Mouse (Mus musculus): ENCODE measurements around the gene Fam161b.
"Not testable (repeated sequence)": the region's sequence is repeated elsewhere in the genome, so short reads cannot be mapped to it uniquely, and the experiment has no call there.

Fam161b gene

DNA sequence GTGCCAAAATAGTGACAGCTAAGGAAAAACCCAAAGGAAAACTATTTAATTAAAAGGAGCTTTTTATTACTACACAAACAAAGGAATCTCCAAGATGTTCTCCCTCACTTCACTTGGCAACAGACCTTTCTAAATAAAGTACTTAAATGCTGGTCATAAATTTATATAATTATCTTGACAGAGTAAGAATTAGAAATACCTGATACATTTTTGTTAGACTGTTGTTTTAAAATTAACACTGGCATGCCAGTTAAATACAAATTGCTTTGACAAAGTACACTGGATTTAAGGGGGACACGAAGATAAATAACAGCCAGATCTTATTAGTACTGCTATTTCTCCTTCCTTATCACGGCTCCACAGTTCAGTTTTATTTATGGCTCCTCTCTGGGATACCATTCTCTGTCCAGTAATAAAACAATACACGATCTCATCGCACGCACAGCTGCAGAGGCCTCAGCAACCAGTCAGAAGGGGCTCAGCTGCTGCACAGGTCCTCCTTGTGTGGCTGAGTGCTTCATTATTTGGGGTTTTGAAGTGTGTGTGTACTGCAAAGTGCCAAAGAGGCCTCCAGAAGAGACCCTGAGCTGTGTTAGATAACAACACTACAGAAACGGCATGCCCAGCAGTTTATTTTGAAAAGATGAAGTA is 12.3 kb upstream of the Fam161b start:
- DNase-seq: no peak

DNA sequence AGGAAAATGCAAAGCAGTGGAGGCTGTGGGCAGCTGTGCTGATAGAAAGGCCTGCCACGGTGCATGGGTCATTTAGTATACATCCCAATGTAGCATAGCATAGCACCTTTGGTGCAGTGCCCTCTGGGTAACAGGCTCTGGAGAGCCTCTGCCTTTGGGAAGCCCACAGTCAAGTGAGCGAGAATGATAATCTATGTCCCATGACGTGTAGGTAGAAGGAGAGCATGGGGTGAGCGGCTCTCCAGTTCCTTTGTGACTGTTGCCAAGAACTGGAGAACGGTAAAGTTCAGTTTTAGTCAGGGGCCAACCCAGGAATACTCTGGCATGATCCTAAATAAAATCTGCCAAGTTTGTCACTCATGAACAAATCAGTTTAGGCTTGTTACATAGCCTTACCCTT is 10.0 kb upstream of the Fam161b start:
- DNase-seq: no peak

DNA sequence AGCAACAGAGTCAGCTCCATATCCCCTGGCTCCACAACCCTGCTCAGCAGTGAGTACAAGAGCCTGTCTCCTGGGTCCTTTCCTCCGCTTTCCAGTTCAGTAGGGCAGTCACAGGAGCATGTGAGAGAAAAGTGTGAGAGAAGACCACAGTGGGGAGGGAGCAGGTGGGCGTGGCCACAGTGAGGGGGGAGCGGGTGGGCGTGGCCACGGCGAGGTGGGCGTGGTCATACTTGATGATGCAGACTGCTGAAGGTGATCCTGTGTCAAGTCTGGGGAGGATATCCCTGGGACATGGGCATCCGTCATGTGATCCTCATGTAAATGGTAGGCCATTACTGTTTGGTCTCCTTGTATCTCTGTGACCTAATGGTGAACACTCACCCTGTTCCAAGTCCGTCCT is 5.3 kb upstream of the Fam161b start:
- DNase-seq: no peak

DNA sequence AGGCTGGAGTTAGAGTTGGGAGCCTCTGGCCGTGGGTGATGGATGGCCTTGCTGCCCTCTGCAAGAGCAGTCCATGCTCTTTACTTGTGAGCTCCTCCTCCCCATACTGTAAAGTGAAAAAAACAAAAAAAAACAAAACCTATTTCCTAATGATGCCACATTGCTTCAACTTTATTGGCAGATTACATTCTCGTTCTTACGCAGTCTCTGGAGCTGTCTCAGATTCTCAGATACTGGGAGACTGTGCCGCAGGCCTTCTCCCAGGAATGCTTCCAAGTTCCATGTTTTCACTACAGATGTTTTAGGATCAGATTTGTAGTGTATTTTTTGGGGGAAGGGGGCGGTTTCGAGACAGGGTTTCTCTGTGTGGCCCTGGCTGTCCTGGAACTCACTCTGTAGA is 3.5 kb upstream of the Fam161b start:
- no peak for DNase-seq

DNA sequence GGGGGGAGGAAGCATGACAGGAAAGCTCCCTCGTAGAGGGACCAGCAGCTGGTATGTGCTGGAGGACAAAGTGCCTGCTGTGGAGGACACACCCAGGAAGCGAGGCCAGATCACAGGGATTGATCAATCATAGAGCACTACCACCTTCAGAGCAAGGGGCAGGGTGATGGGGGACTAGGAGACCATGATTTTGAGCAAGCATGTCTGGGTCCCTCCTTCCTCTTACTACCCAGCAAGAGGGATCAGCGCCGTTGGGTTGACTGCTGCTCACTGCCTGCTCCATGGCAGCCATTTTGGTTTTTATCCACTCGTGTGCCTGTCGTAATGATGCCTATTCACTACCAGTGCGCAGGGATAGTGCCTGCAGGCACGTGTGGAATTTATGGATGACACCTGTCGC is 2.7 kb upstream of the Fam161b start:
- no peak for DNase-seq

DNA sequence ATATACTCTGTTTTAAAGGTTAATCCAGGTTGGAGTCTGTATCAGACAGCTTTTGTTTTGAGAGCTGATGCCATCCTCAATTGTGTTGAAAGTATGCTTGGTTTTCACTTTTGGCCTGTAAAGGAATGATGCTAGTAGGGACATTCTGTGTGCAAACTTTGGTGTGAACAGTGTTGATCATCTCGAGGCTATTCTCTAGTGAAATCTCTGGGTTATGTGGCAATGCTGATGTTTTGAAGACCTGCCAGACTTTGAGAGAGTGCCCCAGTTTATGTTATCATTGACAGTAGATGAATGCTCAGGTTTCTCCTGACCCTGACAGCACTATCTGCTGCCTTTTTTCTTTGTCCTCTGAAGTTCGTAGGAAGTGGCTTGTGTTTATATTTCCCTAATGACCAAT is 1.2 kb upstream of the Fam161b start:
- no peak for DNase-seq

DNA sequence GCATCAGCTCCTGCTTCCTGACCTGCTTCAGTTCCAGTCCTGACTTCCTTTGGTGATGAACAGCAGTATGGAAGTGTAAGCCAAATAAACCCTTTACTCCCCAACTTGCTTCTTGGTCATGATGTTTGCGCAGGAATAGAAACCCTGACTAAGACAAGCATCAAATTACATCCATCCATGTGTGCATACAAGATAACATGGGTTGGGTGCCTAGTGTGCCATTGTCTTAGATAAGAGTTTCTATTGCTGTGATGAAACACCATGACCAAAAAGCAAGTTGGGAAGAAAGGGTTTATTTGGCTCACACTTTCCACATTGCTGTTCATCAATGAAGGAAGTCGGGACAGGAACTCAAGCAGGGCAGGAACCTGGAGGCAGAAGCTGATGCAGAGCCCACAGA is 2.9 kb downstream of the Fam161b start:
- not testable (repeated sequence) for DNase-seq

DNA sequence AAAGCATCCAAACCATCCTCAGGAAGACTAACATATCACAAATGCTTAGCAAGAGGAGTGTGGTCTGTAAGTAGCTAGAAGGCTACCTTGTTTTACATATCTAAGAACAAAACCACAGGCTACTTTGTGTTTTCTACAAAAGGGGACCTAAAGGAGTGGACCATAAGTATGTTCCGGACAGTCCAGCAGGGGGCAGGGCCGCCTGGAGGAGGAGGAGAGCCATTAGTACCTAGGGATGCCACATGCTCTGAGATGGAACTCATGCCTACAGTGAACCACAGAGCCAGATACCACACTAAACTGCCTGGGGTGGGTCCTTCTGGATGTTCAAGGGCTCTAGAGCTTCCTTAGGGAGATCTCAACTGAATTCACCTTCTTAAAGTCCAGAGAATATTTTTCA is 14.4 kb downstream of the Fam161b start:
- peak; percentile 44 for DNase-seq

DNA sequence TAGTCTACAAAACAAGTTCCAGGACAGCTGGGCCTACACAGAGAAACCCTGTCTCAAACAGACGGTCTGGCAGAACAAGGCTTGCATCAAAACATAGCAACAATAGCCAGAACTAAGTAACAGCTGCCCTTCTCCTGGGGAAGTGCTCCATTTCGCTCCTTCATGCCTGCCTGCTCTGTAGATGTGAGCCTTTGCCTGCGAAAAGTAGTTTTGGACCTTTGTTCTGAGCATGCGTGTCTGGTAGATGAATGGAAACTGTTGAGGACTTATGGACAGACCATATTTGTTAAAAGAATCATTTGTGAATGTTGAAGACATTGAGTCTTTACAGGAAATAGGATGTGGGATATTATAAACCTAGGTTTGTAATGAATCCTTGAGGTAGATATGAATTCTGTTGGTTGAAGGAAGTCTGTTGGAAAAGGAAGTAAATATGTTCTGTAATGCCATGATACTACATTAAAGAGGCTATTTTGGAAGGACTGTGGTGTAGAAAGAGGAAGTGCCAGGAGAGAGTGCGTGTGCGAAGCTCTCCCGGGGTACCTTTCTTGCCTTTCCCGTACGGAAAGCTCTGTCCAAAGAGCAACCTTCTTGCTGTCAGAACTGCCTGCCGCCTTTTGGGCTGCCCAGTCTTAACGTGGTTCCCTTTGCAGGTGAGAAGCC is 24.5 kb downstream of the Fam161b start:
- DNase-seq: no peak

DNA sequence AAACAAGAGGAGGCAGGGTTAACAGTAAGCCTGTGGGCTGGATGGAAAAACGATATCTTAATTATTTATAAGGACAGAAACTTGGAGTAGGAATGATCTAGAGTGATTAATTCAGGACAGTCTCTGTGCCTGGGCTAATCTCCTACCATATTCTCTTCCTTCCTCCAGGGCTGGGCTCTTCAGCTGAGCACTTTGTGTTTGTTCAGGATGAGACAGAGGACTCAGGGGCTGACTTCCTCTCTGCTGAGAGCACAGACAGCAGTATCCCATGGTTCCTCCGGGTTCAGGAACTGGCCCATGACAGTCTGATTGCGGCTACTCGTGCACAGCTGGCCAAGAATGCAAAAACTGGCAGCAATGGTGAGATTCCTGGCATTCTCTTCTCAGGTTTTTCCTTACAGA is 34.5 kb downstream of the Fam161b start:
- DNase-seq: peak; percentile 17

DNA sequence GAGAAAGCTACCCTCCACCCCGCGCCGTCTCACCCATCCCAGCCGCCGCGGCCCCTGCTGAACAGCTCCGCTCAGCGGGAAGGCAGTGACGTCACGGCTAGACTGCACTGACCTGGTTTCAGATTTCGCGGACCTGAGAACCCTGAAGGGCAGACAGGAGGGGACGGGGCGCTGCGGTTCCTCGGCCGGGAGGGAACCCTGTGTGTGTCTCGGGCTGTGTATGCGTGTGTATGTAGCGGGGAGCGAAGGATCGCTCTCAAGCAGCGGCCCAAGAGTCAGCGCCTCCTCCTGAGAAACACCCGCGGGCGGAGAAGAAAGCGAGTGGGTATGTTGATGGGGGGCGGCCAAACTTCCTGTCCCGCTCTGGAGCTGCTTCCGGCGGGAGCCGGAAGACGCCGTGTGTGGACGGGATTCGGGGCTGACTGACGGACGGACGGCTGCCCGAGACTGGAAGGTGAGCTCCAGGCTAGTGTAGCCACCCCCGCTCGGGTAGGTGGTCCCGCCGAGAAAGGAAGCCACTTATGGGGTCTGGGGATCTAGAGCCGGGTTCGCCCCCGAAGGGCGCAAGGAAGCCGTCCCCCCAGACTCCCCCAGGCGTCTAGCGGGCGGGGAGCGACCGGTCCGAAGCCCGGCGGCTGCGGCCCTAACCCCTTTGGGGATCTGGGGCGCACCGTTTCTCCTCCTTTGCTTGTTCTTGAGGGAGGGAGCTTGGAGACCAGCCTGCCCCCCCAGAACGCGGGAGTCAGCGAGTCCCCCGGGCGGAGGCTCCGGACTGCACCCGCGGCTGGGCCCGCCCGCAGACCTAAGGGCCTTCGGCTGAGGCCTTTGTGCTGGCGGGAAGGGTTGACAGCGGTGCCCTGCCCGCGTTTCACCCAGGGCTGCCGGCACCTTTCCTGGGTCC is 44.7 kb downstream of the Fam161b start, which contains the start of gene Zfp410:
Gene Zfp410 (plus strand): TSS at position 132 of the 901 bp plus-strand sequence.
- DNase-seq: peak; percentile 88

DNA sequence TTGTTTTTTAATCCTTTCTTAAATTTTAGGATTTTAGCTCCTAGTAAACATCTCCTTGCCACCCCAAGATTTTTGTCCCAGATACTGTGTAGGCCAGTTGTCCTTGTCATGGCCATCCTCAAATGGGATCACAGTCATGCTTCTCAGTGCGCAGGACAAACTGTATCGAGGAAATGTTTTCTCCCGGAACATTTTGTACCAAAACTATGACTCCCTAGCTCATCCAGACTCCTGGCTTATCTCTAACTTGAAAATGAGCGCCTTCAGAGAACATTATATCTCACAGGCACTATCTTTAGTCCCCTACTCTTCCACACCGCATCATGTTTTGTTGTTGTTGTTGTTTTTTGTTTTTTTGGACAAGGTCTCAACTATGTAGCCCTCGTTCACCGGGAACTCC is 45.6 kb downstream of the Fam161b start:
- DNase-seq: no peak

DNA sequence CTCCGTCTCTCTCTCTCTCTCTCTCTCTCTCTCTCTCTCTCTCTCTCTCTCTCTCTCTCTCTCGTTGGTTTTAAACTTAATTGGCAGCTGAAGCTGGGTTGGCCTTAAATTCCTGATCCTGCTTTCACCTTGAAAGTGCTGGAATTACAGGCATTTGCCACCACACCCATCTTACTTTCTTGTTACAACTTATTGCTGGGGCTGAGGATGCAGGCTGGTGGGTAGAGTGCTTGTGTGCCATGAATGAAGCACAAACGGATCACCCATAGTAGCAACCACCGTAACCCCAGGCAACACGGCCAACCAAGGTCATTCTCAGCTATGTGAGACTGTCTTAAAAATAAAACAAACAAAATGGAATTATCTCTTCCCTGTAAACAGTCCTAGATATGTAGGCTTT is 50.3 kb downstream of the Fam161b start:
- DNase-seq: no peak

DNA sequence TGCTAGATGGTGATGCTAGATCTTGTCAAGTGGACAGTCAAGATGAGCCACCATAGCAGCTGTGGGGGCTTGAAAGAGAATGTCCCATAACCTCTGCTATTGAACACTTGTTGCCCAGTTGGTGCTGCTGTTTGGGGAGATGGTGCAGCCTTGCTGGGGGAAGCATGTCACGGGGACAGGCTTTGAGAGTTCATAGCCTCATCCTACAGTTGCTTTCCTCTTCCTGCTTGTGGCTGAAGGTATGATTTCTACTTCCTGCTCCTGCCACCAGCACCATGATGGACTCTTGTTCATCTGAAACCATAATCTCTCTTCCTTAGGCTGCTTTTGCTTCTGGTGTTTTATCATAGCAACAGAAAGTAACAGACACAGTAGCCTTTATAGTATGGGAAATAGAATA is 57.1 kb downstream of the Fam161b start:
- no peak for DNase-seq

DNA sequence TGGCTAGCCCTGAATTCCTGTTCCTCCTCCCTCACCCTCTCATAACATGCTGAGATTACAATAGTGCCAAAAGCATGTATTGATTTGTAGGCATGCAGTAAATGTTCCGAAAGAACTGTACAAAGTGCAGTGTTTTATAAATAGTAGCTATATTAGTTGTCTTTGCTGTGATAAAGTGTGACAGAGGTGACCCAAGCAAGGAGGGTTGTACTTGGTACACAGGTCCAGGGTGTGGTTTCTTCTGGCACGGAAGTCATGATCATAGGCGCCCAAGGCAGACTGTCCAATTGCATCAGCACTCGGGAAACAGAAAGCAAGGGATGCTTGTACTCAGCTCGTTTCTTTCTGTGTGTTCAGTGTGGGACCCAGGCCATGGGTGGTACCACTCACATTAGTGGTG is 57.5 kb downstream of the Fam161b start:
- DNase-seq: no peak

DNA sequence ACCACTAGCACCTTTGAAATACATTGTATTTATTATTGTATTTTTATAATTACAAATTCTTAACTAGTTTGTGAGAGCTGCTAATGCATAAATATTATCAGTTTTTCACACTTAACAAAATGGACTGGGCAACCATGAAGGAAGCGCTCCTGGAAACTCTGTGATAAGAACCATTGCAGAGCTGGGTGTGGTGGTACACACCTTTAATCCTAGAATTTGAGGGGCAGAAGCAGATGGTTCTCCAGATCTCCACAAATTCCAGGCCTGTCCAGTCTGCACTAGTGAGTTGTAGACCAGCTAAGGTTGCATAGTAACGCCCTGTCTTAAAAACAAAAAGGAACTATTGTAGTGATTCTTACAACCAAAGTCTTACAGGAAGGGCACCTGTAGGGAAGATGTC is 62.4 kb downstream of the Fam161b start:
- no peak for DNase-seq

DNA sequence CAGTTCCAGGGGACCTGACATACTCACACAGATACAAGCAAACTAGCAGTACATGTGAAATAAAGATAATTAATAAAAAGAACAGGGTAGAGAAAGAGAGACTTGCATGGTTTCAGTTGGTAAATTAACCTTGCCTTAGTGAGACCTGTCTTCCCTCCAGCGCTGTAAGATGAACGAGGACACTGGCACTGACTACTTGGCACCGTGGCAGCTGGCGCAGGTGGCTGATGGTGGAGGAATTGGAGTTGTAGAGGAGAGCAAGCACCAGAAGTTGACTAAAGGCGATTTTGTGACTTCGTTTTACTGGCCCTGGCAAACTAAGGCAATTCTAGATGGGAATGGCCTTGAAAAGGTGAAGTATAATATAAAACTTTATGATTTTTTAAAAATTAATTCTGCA is 63.8 kb downstream of the Fam161b start:
- DNase-seq: no peak

Data from lung, postnatal 14 days (tissue).